In genomic region chr3:145442268-145442667, GRCm38 (mm10) we compare ENCODE assay signal across 8 mouse cellular contexts.
DNase-seq lines count a peak whose midpoint lies in the region; ATAC-seq and TF ChIP-seq lines count a peak whose summit lies in the region.
"Had no signal": no experiment of that assay in that cellular context is flagged by ENCODE, and none has a peak within 500 bp of the region (broad histone marks: within the 10 kb centered on the region; RNA-seq: fewer than 3 reads in every experiment).

No protein-coding gene starts in this region.

- no peak overlapping the region for H3K4me2 ChIP-seq in intestine, postnatal 0 days (replicated peaks; ENCODE audit: low read depth)
- no peak overlapping the region for H3K4me2 ChIP-seq in intestine, embryonic 15.5 days (replicated peaks)
- no peak overlapping the region for H3K4me2 ChIP-seq in hindbrain, postnatal 0 days (ENCODE audit: low read depth, low read length)
- H3K4me2 ChIP-seq in midbrain, embryonic 14.5 days (ENCODE audit: low read length), result no peak overlapping the region
- H3K4me2 ChIP-seq: embryonic facial prominence, embryonic 13.5 days had no signal

- no peak overlapping the region for H3K27ac ChIP-seq in intestine, postnatal 0 days (ENCODE audit: low read depth, low read length)
- no peak overlapping the region for H3K27ac ChIP-seq in intestine, embryonic 15.5 days
- H3K27ac ChIP-seq in hindbrain, postnatal 0 days, result no peak overlapping the region
- no peak overlapping the region for H3K27ac ChIP-seq in midbrain, embryonic 14.5 days (replicated peaks; ENCODE audit: low read depth, low read length)
- H3K27ac ChIP-seq: embryonic facial prominence, embryonic 13.5 days had no signal

- DNase-seq in A20 (ENCODE audit: low read depth, low spot score) (peak; percentile 60), MEL-GATA-1-ER (ENCODE audit: extremely low read depth, low read depth) (peak; percentile 5)
- DNase-seq in hindbrain, postnatal 0 days (ENCODE audit: low spot score), result peak; percentile 54
- DNase-seq in midbrain, embryonic 14.5 days, result peak; percentile 59
- DNase-seq in thymus, postnatal 14 days, result no peak

- H3K36me3 ChIP-seq in intestine, postnatal 0 days (ENCODE audit: control insufficient read depth, insufficient read depth), result no peaks in the 10 kb centered on the region
- no peaks in the 10 kb centered on the region for H3K36me3 ChIP-seq in intestine, embryonic 15.5 days
- H3K36me3 ChIP-seq in hindbrain, postnatal 0 days (ENCODE audit: insufficient read depth, low read length), result no peaks in the 10 kb centered on the region
- H3K36me3 ChIP-seq in midbrain, embryonic 14.5 days (ENCODE audit: control insufficient read depth, insufficient read depth, low read length), result no peaks in the 10 kb centered on the region
- H3K36me3 ChIP-seq: embryonic facial prominence, embryonic 13.5 days had no signal

- no peak for ATAC-seq in intestine, postnatal 0 days
- no peak for ATAC-seq in intestine, embryonic 15.5 days
- ATAC-seq in hindbrain, postnatal 0 days, result no peak
- ATAC-seq in midbrain, embryonic 14.5 days (ENCODE audit: low FRiP score, low TSS enrichment), result no peak; the same call in 1 of the 2 replicates

- 91% methylated on average over 1 of the region's 1 CpGs for WGBS in intestine, postnatal 0 days
- 71% methylated on average over 1 of the region's 1 CpGs for WGBS in intestine, embryonic 15.5 days
- WGBS in hindbrain, postnatal 0 days, result 97% methylated on average over 1 of the region's 1 CpGs
- 91% methylated on average over 1 of the region's 1 CpGs for WGBS in midbrain, embryonic 14.5 days

- H3K4me3 ChIP-seq in intestine, postnatal 0 days (ENCODE audit: low read depth, low read length), result no peak overlapping the region
- no peak overlapping the region for H3K4me3 ChIP-seq in intestine, embryonic 15.5 days (replicated peaks)
- H3K4me3 ChIP-seq in hindbrain, postnatal 0 days (ENCODE audit: low read length), result no peak overlapping the region
- no peak overlapping the region for H3K4me3 ChIP-seq in midbrain, embryonic 14.5 days (replicated peaks; ENCODE audit: low read depth, low read length)
- H3K4me3 ChIP-seq: embryonic facial prominence, embryonic 13.5 days had no signal

- H3K9ac ChIP-seq in intestine, postnatal 0 days (ENCODE audit: low read depth, low read length), result no peak overlapping the region
- no peak overlapping the region for H3K9ac ChIP-seq in intestine, embryonic 15.5 days
- no peak overlapping the region for H3K9ac ChIP-seq in hindbrain, postnatal 0 days (replicated peaks; ENCODE audit: low read length)
- no peak overlapping the region for H3K9ac ChIP-seq in midbrain, embryonic 14.5 days (replicated peaks; ENCODE audit: low read length)
- H3K9ac ChIP-seq: embryonic facial prominence, embryonic 13.5 days had no signal

- TF ChIP-seq CTCF in intestine, postnatal 0 days (IDR thresholded peaks at IDR 0.05; ENCODE audit: low read depth), result peak; percentile 70
- TF ChIP-seq CTCF in hindbrain, postnatal 0 days (IDR thresholded peaks at IDR 0.05; ENCODE audit: low read depth), result peak; percentile 61

- no peaks in the 10 kb centered on the region for H3K4me1 ChIP-seq in intestine, postnatal 0 days (replicated peaks; ENCODE audit: control insufficient read depth, insufficient read depth, low read length)
- no peaks in the 10 kb centered on the region for H3K4me1 ChIP-seq in intestine, embryonic 15.5 days (replicated peaks)
- H3K4me1 ChIP-seq in hindbrain, postnatal 0 days (ENCODE audit: insufficient read depth, low read length), result no peaks in the 10 kb centered on the region
- no peaks in the 10 kb centered on the region for H3K4me1 ChIP-seq in midbrain, embryonic 14.5 days (ENCODE audit: control insufficient read depth, insufficient read depth, low read length)
- H3K4me1 ChIP-seq: embryonic facial prominence, embryonic 13.5 days had no signal

- no peaks in the 10 kb centered on the region for H3K9me3 ChIP-seq in intestine, postnatal 0 days (ENCODE audit: control insufficient read depth)
- H3K9me3 ChIP-seq in intestine, embryonic 15.5 days, result no peaks in the 10 kb centered on the region
- H3K9me3 ChIP-seq in hindbrain, postnatal 0 days (ENCODE audit: low read length), result no peaks in the 10 kb centered on the region
- no peaks in the 10 kb centered on the region for H3K9me3 ChIP-seq in midbrain, embryonic 14.5 days (ENCODE audit: control insufficient read depth, low read length)
- H3K9me3 ChIP-seq: embryonic facial prominence, embryonic 13.5 days had no signal

- H3K27me3 ChIP-seq in intestine, postnatal 0 days (replicated peaks; ENCODE audit: control insufficient read depth, insufficient read depth, low read length), result no peaks in the 10 kb centered on the region
- no peaks in the 10 kb centered on the region for H3K27me3 ChIP-seq in intestine, embryonic 15.5 days (replicated peaks)
- no peaks in the 10 kb centered on the region for H3K27me3 ChIP-seq in hindbrain, postnatal 0 days (ENCODE audit: insufficient read depth, low read length)
- H3K27me3 ChIP-seq in midbrain, embryonic 14.5 days (ENCODE audit: control insufficient read depth, insufficient read depth, low read length), result no peaks in the 10 kb centered on the region
- H3K27me3 ChIP-seq: embryonic facial prominence, embryonic 13.5 days had no signal
